Mouse (Mus musculus): ENCODE data around the gene Cdc42bpb.

Cdc42bpb gene

DNA sequence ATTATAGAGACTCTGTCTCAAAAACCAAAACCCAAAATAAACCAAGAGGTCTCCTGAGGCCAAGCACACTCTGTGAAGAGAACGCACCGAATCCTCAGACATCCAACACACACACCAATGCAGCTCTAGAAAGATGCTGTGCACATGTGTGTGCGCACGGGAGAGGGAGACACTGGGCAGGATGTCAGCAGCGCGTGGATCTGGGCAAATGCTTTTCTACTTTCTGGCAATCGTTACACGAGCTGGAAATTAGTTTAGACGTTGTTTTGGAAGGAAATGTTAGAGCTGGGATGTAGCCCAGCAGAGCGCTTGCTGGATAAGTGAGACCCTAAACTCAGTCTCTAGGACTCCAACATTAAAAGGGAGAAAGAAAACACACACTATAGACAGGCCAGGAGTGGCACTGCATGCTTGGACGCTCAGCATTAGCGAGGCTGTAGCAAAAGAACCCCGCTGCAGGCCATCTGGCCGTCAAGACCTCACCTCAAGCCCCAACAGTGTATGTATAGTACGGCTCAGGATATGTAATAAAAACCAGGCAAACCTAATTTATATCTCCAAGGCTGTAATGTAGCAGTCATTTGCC is 44.4 kb downstream of the Cdc42bpb start:
- no peak for DNase-seq

DNA sequence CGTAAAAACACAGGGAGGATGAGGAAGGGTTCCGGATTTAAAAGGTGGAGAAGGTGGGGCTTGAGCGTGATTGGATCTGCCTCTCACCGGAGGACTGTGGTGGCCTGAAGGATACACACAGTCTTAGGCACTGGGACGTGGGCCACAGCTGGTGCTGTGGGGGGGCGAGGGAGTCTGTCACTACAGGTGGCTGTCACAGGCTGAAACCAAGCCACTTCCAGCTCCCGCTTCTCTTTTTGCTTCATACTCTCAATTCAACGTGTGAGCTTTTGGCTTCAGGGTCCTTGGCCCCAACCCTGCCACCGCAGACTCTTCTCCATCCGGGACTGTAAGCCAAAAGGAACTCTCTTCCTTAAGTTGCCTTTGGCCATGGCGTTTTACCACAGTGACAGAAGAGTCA is 45.1 kb downstream of the Cdc42bpb start:
- no peak for DNase-seq

DNA sequence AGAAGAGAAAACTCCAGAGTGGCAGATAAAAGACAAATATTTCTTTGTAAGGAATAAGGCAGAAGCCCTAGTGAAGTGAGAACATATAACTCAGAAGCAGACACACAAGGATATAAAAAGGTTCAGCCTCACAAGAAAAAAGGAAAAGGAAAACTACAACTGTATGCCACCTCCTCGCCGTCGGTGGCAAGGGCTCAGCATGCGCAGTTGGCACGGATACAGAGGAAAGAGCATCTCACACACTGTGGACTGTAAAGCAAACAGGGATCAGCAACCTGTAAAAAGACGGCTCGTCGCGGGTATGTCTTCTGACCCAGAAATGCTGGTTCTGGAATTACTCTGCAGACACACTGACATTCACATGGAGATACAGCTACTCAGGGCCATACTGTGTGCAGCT is 45.9 kb downstream of the Cdc42bpb start:
- DNase-seq = no peak

DNA sequence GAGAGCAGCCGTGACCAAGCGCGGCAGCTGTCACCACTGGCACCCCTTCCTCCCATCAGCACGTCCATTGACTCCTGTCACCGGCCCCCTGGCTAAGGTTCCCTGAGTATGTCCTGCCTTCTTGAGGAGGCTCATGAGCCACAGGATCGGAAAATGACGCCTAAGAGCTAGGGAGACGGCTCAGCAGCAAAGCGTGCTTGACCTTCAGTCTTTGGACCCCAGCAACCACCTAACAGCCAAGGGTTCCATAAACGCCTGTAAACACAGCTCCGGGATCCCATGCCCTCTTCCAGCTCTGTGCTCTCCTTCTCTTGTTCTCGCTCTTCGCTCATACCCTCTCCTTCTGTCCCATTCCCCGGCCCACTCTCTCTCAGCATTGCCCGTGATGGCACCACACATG is 48.2 kb downstream of the Cdc42bpb start:
- DNase-seq = no peak

DNA sequence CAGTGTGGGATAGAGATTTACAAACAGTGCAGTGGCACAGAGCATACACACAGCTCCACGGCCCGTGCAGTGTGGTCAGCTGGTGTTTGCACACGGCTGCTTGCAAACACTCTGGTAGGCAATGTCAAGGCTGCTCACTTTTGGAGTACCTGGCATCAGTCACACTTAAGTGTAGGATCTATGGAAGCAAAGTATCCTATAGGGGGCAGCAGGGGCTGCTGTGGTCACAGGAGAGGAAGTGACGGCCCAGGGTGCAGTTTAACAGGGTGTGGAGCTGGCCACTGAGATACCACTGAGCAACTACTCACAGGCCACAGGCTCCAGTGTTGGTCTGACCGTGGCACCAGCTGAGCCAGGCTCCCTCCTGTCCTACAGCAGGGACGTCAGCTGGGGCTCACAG is 49.2 kb downstream of the Cdc42bpb start:
- DNase-seq = peak; percentile 65

DNA sequence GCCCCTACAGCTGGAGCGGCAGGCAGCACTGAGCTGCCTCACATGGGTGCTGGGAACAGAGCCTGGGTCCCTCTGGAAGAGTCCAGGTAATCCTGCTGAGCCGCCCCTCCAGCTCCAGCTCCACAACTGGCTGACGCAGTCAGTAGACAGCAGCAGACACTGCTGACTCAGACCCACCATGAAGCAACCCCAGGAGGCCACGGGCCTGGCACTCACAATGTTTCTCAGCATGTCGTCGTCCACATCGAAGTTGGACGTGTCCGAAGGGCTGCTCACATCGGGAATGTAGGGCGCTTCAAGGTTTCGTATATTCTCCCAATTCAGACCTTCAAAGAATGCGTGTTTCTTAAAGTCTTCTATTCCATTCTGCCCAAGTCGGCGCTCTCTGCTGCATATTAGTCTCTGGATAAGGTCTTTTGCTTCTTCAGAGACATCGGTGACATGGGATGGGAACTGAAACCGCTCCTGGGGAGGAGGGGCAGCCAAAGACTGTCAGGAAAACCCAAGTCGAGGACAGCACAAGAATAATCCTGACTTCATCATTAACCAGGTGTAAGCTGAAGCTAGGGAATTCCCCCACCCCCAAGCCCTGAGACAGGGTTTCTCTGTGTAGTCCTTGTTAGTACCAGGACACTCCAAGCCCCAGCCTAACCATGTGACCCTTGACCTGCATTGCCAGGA is 51.6 kb downstream of the Cdc42bpb start:
- DNase-seq = no peak

DNA sequence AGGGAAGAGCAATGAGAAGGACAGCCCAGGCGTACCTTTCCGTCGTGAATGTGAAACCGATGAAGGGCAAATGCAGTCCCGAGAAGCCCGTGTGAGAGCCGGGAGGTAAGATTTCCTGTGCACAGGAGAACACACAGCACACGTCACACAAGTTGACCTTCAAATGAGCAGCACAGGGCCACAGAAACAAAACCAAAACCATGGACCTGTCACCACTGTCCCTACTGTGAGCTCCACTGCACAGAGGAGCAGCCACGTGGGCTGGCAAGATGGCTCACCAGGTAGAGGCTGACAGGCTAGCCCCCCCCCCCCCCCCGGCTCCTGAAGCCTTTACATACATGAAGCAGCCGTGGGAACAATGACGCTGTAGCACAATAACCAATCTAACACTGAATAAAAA is 52.6 kb downstream of the Cdc42bpb start:
- no peak for DNase-seq

DNA sequence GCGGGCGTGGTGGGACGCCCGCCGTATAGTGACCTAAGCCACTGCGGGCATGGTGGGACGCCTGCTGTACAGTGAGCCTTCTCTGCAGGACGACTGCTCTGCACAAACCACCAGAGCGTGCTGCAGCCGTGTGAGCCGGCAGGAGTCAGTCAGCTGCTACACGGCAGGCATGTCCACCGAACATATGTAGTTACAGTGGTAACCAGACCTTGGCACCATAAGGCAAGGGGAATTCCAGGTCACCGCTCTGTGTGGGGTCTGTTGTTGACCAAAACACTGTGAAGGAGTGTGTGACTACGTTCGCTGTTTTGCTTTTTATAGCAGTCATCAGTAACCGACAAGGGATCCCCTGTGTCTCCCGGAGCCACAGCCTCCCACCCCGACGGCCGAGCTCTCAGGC is 53.0 kb downstream of the Cdc42bpb start:
- no peak for DNase-seq

DNA sequence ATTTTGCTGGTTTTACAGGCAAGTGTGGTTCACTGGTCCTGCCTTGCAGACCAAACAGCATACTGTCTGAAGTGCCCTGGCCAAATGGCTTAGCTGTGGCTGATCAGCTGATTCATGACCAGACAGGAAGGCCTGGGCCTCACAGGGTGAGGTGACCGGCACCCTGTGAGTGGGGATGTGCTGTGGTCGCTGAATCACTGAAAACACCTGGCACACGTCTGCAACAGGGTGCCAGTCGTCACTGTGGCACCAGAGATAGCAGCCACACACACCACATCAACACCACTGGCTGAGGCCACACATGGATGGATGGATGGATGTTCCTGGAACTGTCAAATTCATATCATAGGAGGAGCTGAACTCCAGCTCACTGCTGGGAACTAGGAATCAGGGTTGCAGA is 54.1 kb downstream of the Cdc42bpb start:
- no peak for DNase-seq

DNA sequence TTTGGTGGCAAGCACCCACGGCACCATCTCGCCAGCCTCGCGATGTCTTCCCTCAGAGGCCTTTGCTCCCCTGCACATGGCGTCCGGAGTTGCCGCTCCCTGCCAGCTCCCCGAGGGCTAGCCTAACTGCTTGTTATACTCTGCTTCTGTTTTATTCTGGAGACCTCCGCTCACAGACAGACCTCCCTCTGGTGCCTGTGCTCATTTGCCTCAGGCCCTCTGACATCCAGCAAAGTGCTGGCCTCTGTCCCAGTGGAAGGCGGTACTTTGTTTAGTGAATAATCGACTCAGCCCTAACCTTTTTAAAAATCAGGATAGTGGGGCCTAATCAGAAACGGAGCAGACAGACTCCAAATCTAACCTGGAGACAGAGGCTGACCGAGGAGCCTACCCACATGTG is 55.7 kb downstream of the Cdc42bpb start:
- no peak for DNase-seq

DNA sequence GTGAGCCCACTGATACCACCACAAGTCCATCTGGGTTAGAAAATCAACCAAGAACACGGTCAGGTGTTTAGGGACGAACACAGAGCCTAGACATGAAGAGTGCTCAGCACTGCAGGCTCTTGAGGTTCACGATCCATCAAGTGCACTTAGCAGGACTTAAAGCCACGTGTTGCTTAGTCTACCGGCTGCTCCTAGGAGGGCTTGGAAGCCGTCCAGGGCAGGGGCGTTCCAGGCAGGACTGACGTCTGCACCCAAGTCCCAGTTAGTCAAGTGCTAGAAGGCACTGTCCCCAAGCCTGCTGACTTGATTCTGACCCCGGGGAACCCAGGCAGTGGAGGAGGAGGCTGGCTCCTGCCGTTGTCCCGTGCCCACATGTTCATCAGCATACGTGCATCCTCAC is 57.0 kb downstream of the Cdc42bpb start:
- peak; percentile 87 for DNase-seq

DNA sequence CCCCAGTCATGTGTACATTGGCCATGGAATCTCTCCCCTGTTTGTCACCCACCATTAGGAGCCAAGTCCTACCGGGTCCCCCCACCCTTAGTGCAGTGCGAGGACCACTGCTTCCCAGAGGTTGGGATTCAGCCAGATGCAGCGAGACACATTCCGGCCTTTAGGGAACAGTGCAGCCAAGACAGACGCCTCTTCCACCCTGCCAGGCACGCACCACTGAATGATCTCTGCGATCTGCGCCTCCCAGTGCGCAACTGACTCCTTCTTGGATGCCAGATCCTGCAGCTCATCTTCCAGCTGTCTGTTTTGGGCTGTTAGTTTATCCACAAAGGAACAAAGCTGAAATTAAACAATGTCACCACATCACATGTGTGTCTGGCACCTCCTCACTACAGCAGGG is 59.8 kb downstream of the Cdc42bpb start:
- no peak for DNase-seq

DNA sequence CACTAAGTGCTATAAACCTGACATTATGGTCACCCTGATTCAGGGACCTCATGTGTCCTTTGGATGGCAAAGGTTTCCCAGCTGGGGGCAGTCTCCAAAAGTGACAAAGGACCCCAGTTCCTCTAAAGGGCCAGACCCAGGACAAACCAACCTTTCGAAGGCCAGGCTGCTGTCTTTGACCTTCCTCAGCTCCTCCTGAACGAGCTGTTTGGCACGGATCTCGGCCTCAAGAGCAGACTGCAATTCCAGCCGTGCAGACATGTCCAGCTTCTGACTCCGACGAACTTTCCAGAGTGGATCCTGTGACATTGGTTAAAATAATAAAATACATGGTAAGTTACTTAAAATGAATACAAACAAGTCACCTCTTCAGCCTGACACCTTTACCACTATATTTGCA is 63.2 kb downstream of the Cdc42bpb start:
- DNase-seq = no peak

DNA sequence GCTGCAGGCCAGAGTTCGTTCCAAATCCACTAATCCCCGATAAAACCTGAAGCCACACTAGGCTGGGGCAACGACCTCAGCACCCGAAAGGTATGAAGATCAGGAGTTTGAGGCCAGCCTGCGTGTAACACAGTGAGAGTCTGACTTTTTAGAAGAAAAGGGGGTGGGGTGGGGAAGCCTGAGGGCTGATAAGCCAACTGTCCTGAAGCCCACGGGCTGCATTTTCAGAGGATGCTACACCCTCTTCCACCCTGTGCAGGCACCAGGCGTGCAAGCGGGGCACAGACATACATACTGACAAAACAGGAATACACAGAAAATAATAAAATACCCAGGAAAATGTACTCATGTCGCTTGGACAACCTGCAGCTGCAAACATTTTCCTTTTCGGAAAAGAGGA is 65.7 kb downstream of the Cdc42bpb start:
- DNase-seq = no peak

DNA sequence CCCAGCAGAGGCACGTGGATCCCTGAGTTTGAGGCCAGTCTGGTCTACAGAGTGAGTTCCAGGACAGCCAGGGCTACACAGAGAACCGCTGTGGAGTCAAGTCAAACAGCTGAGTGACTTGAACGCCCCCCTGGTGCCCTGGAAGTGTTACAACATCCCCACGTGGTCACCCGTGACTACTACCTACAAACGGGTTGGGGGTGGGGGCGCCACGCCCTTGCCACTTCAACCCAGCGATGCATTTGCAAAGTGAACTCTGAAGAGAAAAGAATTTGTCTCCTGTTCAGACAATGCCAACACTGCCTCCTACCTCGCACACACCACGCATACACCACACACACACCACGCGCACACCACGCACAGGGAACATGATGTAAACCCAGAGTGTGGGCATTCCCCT is 67.6 kb downstream of the Cdc42bpb start:
- no peak for DNase-seq

DNA sequence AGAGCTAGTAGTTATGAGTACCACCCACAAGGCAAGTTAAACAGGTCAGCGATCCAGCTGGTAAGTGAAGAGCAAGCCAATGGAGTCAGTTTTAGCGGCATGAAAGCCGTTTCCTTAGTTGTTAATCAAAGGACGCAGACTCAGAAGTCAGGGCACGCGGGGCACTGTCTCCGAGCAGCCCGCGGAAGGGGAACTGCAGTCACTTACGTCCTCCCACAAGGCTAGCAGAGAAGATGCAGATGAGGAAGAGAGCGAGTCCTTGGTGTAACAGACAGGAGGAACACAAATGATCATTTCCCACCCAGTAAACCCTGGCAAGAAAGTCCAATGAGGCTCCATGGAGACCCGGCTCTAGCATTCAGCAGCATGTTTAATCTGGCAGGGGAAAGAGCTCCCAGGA is 68.3 kb downstream of the Cdc42bpb start:
- no peak for DNase-seq

DNA sequence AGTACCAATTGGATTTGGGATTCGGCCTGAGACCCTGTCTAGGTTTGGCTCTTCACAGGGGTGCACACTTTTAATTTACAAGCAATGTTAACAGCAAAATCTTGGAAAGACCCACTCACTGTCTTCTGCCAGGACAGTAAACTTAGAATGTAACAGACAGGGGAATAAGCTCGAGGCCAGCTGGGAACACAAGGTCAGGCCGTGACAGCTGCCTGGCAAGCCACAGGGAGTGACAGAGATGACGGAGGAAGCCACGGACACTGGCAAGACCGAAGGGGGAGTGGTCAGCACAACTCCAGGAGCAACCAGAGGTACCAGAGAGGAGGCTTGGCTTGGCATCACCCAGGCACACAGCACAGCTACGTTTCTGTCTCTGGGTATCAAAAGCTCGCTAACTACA is 70.7 kb downstream of the Cdc42bpb start:
- no peak for DNase-seq

DNA sequence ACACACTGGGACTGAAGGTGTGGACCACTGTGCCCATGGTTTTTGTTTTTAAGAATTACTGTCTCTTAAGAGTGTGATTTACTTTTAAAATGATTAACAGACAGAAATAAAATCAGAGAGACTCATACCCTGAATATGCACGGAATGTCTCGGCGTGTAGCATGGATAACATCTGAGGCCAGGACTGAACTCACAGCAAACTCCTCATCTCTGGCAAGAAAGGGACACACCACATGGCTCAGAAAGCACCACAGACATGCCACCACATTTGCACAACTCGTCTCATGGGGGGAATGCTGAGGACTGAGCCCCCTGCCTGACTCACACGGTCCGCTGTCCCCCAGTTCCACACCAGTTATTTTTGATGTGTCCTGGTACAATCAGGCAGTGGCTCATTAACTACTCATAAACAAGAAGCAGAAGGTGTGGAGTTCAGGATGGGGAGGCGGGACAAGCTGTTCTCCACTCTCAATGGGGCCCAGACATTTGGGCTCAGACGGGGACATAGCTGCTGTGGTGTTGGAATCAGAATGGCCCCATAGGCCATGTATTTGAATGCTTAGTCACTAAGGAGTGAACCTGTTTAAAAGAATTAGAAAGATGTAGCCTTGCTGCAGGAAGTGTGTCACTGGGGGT is 73.7 kb downstream of the Cdc42bpb start:
- DNase-seq = no peak

DNA sequence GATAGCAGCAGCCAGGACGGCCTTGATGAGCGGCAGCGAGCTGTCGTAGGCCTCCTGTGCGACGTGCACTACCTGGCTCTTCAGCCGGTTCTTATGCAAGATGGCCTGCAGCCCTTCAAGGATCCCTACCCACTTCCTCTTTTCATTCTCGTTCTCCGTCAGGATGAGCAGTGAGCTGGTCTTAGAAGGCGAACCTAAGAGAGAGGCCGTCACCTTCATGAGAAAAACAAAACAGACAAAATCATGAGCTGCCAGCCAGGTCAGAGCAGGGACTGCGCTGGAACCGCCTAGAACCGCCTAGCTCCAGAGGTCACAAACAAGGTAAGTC is 75.5 kb downstream of the Cdc42bpb start:
- DNase-seq = no peak

DNA sequence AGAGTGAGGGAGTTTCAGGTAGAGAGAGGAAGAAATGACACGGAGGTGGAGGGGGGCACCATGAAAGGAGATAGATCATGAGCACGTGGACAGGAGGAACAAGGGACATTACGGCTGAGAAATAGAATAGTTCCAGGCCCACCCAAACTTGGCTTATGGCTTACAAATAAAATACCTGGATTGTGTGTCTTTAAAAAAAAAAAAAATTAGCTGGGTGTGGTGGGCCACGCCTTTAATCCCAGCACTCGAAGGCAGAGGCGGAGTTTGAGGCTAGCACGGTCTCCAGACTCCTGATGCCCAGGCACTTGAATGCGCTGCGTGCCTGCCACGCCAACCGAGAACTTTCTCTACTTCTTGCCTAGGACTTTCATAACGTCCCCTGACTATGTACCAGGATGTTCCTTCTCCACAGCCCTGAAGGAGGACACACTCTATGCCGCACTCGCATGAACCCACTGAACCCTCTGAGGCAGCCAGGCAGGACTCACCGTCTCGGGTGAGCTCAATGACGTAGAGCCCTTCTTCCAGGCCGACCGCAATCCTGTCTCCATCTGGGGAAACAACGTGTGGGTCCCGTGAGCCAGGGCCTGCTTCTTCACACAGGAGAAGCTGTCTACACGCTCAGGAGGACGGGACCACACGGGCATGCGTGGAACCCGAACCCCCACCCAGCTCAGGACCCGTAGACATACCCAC is 76.0 kb downstream of the Cdc42bpb start:
- no peak for DNase-seq

DNA sequence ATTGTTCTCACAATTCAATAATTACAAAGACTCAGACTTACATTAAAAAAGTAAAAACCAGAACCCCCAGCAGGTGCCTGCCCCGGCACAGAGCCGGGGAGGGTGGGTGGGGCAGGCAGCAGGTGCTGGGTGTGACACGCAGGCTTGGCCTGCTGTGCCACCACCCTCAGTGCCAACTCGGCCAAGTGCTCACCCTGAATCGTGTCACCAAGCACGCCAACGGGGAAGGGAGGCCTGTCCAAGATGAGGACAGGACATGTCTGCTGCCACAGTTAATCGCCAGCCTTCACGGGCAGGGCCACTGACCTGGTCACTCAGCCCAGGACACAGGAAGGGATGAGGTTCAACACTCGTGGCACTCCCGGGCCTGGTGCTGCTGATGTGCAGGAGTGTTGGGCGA is 84.5 kb downstream of the Cdc42bpb start:
- no peak for DNase-seq

DNA sequence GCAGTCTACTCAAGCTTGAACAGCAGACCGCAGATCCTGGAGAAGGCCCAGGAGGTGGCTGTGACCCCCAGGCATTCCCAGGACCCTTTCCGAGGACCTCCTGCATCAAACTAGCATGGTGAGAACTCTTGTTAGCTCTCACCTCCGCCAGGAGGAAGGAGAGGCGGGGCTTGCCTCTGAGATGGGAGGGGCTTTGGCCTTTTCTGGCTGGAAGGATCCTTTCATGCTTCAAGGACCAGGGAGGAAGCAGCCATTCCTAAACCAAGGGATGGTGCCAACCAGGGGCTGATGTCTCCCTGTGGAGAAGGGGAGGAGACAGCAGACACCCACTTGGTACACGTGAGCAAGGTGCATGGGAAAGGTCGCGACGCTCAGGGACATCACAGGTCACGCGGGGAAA is 93.0 kb downstream of the Cdc42bpb start:
- no peak for DNase-seq

DNA sequence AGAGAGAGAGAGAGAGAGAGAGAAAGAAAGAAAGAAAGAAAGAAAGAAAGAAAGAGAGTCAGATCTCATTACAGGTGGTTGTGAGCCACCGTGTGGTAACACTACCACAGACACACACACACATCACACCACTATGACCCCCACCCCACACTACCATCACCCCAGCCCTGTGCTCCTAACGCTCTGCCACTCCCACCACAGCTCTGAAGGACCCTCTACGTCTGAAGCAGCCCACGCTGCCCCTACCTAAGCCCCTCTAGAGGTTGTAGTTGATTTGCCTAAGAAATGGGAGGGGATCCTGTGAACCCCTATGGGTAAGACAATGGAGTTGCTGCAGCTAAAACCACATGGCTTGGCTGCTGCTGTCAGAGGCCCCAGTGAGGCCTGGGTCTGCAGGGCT is 93.9 kb downstream of the Cdc42bpb start:
- DNase-seq = no peak

DNA sequence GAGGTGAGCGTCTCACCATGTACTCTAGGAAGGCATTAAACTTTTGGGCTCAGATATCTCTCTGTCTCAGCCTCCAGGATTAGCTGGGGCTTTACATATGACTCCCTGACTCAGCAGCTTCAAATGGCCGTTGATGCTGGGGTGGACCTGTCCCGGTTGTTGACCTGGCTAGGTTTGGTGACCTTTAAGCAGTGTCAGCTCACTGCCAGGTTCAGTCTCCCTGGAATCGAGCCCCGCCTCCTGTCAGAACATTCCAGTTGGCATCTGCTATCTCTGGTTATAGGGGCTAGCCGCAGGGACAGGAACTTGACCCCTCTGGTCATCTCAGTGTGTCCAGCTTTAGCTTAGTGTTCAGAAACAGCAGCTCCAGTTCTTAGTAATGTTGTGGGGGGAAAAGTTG is 101.1 kb downstream of the Cdc42bpb start:
- no peak for DNase-seq
